Mouse (Mus musculus): ENCODE data around the gene Tmem186. TPM values are rescaled to one million over a fixed set of nuclear protein-coding genes. Genes with fewer than 3 reads are reported as not detected.

Tmem186 gene
- total RNA-seq, 2 experiments from 2014 or later: 18.2 to 20.8 TPM

DNA sequence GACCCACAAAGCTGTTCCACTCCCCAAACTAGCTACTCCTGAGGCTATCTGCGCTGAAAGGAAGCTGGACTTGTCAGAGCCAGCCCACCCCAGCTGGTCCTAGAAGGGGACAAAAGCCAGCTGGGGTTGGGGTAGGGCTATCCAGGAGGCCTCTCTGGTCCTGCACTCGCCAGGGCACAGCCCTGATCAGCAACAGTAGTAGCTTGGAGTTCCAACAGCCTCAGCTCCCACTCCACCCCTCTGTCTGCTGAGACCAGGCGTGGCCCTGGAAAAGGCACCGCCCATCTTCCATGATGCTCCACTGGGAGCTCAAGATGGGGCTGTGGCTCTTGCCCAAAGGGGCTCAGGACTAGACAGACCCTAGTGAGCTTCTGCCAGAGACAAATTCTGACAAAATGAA is 30.3 kb upstream of the Tmem186 start:
- no peak for DNase-seq (ENCODE audit: low spot score in 2 of 2)

DNA sequence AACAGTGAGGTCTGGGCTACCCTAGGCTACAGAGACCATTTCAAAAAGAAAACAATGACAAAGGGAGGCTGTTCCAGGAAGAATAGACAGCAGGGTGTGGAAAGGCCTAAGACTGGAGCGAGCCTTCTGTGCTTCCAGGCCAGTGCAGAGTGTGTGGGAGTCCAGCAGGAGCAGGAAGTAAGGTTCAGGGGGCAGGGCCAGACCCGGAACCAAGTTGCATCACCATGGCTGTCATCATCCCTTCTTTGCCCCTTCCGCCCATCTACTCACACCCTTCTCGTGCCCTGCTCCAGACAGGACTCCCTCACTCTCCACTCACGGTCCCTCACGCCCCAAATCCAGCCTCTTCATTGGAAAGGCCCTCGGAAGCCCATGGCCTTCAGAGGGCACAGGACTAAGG is 29.7 kb upstream of the Tmem186 start:
- DNase-seq (ENCODE audit: low spot score in 2 of 2): no peak

DNA sequence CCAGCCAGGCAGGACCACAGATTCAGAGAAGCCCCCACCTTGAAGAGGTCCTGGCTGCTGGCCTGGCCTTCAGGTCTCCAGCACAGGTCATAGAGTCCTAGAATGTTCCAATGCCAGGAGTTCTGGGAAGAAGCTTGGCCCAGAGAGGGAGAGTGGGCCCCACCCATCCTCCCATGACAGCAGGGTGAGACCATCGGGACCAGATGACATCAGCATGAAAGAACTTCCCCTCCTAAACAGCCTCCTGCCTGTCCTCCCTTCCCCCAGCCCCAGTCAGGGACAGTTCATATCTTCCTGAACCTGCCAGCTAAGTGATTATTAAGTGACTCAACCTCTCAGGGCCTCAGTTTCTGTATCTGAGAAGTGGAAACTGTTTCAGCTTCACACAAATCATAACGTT is 28.9 kb upstream of the Tmem186 start:
- no peak for DNase-seq (ENCODE audit: low spot score in 2 of 2)

DNA sequence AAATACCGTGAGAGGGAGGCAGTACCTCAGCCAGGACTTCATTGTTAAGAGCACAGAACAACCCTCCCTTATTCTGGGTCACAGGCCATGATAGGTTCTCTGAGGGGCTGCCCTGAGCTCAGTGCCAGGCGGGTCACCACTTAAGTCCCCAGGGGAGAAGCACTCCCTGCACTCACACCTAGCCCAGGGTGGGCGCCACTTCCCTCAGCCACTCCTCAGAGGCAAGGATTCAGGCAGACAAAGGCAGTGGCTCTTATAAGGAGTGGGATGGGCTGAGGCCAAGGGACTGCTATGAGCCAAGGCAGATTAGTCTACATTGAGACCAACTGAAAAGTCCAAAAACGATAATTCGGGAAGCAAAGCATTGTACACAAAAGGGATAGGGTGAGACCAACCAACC is 27.9 kb upstream of the Tmem186 start:
- no peak for DNase-seq (ENCODE audit: low spot score in 2 of 2)

DNA sequence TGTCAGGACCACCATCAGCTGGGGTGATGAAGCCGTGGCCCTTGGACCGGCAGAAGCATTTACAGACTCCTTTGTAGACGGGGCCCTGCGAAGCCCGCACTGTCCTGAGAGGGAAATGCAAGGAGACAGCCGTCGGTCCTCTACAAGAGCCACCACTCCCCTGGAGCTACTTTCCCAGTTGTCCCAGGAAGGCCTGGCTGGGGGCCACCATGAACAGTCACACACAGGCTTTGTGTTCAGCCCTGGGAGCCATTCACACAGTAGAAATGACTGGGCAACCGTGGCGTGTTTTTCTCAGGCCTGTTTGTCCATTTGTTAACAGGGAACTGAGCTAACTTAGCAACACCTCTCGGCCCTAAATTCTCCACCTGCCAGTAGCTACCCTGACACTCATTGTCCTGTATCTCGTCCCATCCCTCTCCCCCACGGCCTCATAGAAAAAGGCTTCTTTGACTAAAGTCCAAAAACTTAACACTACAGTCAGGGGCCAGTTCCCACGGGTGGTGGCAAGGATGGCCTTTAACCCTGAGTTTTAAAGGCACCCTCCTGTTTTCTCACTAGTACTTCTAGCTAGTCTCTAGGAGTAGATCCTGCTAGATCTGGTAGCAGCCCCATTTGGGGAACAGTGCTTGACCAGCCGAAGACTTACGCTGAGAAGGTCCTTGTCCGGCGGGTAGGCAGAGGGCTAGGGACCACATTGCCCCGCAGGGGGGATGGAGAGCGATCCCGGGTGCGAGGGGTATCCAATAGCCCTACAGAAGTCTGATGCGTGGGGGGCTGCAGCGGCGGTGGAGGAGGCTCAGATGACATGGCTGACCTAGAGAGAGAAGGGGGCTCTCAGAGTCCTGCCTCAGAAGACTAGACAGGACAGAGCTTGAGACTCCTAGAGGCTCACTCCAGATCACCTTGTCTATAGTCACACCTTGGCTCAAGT is 26.4 kb upstream of the Tmem186 start:
- no peak for DNase-seq (ENCODE audit: low spot score in 2 of 2)

DNA sequence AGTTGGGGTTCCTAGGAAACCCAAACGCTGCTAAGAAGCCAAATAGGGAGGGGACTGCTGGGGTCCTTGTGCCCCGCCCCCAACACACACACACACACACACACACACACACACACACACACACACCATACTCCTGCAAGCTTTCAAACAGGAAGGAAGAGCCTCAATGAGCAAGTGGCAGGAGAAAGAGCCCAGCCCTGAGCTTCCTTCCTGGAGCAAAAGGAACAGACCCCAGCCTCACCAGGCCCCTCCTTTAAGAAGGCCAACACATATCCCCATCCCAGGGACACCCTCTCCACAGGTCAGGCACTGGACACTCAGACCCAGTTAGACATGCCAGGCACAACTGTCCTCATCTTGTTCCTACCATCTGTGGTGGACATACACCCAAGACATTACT is 25.5 kb upstream of the Tmem186 start:
- no peak for DNase-seq (ENCODE audit: low spot score in 2 of 2)

DNA sequence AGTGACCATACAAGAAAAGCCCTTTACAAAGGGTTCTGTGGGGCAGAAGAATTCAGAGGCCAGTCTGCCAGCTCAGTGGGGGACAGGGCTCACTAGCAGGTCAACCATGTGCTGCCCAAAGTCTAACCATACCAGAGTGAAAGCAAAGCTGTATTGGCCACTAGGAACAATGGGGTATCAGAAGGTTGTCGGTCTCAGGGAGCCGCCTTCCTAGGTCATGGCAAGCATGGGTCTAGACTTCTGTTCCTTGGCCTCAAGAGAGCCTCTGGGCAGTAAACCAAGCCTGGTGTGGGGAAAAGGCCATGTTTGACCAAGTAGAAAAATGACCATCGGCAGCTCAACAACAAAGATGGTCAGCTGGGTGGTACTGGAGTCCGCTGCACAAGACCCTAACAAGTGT is 21.3 kb upstream of the Tmem186 start:
- DNase-seq (ENCODE audit: low spot score in 2 of 2): no peak

DNA sequence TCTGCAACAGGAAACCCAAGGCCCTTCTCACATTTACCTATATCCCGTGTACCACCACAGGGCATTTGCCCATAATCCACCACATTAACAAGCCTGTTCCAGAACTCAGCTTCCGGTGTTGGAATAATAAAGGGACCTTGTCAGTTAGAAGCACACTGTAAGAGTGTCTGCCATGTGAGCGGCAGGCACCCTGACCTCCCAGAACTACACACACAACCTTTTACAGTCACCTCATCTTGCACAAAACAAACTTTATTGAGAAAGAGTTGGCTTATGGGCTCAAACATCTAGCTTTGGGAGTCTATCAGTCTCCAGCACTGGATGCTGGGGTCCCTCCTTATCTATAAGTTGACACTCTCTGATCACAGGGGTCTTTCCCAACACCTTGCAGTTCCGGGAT is 20.8 kb upstream of the Tmem186 start:
- DNase-seq (ENCODE audit: low spot score in 2 of 2): no peak

DNA sequence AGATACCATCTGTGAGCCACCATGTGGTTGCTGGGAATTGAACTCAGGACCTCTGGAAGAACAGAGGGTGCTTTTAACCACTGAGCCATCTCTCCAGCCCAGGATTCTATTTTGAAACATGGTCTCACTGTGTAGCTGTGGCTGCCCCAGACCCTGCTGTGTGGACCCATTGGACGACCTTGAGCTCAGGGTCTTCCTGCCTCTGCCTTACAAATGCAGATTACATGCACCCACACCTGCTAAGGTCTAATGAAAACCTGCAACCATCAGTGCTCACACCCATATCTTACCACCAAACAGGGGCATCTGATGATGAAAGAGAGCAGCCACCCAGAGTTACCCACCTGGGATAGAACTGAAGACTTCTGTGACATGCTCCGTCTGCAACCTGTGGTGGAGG is 18.7 kb upstream of the Tmem186 start:
- DNase-seq (ENCODE audit: low spot score in 2 of 2): no peak

DNA sequence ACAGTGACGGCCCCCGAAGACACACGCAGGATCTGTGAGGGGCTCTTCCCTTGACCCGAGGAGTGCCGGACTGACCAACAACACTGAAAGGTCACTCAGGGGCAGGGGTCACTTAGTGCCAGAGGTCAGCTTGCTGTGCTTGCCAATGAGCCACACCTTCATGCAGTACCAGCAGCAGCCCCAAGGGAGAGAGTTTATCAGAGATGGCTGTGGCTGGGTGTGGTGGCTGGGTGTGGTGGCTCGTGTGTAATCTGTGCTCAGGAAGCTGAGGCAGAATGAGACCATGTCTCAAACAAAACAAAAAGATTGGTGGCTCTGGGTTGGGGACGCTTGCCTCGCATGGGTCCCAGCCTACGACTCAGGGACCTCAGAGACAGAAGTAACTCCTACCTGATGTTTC is 18.1 kb upstream of the Tmem186 start:
- DNase-seq (ENCODE audit: low spot score in 2 of 2): no peak

DNA sequence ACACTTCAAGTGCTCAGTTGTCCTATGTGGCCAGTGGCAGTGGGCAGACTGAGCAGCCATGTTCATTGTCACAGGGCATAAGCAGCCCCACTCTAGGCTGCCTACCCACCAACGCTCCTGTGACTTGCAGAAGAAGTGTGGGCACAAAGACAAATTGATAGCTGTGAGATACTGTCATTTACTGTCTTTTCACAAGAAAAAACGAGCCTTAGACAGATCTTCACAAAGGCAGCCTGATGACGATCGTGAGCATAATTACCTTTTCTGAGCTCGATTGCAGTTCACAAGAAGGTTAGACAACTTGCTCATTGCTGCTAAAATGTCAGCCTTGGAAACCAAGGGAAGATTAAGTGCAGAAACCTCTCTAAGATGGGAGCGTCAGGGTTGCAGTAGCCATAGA is 17.6 kb upstream of the Tmem186 start:
- DNase-seq (ENCODE audit: low spot score in 2 of 2): no peak

DNA sequence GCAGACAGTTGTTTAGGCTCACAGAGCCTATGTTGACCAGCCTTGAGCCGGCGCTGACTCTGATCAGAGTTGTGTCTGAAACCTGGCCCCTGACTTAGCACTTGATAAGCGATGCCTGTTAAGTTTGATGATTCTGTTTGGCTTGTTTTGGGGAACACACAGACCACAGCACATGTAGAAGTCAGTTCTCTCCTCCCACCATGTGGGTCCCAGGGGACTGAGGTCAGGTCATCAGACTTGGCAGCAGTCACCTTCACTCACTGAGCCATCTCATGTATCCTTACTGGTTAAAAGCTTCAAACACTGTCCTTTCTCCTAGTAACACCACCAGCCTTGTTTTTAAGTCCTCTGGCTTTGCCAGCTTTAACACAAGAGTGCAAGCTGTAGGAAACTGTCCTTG is 12.5 kb upstream of the Tmem186 start:
- no peak for DNase-seq (ENCODE audit: low spot score in 2 of 2)

DNA sequence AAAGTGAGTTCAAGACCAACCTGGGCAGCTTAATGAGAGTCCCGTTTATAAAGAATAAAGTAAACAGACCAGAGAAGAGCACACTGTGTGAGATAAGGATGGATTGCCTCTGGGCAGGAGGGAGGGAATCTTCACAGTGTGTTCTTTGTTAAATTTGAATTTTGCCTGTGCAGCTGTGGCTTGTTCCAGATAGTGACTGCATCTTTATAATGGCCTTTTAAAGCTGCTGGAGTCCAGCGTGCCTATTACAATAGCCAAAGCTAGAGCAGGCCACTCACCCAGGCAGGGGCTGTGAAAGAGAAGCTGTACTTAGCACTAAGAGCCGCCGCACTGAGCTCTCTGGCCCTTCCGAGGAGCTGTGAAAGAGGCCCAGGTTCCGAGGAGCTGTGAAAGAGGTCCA is 8.0 kb upstream of the Tmem186 start:
- DNase-seq (ENCODE audit: low spot score in 2 of 2): no peak

DNA sequence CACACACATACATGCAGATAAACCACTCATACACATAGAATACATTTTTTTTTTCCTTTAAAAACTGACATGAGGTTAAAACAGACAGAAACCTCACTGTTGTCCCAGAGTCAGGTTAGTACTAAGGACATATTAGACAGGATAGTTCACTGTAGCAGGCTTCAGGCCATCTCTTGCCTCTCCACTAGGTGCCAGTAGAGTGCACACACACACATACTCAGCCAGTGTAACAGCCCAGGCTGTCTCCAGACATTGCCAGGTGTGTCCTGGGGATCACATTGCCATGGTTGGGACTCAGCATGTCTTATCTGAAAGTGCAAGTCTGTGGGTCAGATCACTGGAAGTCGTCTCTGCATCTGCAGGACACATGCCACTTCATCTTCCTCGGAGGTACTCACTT is 6.3 kb upstream of the Tmem186 start:
- no peak for DNase-seq (ENCODE audit: low spot score in 2 of 2)

DNA sequence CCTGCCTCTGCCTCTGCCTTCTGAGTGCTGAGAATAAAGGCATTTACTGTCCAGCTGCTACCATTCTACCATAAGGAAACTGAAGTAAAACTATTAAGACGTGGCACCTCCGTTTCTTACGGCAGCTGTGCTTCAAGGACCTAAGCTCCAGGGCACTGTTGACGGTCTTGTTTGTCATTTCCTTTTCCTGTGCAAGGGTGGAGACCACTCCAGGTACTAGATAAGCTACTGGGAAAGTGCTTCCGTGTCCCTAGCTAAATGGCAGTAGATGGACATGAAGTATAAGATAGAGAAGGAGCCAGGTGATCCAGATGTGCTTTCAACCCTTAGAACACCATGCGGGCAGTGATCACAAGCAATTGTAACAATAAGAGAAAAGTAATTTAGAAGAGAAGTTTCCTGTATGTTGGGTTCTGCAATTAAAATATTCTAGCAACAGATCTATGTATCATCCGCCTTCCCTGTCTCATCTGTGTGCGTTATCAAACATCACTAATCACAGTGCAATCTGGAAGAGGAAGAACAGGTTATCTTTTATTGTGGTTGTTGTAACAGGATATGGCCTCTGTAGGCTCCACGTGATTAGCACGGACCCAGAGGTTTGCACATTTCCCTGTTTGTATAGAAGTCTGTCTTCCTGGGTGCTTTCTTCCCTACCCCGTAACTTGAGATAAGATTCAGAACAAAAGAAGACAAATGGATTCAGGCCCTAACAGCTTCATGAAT is 2.1 kb upstream of the Tmem186 start:
- no peak for DNase-seq (ENCODE audit: low spot score in 2 of 2)

DNA sequence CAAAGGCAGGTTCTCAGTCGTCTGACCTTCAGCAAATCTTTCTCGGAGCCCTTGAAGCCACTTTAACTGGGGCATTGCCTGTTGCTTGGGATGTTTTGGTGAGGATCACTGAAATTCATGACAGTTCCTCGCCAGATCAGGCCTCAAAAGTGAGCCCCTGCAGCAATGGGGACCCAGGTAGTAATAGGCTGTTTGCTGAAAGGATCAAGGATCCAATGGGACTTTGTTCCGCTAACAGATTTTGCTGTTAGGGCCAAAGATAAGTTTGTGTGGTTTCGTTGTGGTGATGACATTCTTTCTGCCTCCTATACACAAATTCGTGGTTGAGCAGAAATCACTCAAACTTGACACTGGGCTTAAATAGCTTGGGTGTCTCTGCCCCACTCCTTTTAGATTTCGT is 619 bp upstream of the Tmem186 start:
- no peak for DNase-seq (ENCODE audit: low spot score in 2 of 2)

DNA sequence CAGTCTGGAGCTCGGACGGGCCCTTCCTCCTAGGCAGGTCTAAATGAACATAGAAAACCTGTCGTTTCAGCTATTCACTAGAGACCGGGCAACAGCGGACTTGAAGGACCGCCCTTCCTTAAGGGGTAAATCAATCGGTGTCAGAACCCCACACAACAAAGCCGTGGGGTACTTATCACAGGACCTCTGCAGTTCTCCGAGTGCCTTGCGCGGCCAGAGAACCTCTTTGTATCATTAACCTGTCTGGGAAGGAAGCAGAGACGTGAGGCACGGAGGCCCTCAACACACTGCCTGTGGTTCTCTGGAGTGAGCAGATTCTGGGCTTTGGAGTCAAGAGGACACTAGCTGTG is 670 bp downstream of the Tmem186 start:
- no peak for DNase-seq (ENCODE audit: low spot score in 2 of 2)

DNA sequence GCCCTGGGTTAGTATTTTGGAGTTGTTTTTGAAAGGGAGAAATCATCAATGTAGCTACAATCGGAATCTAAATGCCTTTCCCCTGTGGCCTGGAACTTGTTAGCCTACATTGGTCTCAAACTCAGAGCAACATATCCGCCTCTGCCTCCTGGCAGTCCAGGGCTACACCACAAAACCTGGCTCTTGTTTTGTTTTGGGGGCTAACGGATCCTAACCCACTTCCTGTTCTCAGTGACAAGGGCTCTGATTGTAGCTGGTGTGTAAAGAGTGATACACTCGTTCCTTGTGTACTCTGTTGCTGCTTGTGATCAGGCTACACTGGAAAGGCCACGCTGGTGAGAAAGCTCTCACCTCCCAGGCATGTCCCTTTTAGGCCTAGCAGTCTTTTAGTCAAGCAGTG is 6.1 kb downstream of the Tmem186 start:
- no peak for DNase-seq (ENCODE audit: low spot score in 2 of 2)

DNA sequence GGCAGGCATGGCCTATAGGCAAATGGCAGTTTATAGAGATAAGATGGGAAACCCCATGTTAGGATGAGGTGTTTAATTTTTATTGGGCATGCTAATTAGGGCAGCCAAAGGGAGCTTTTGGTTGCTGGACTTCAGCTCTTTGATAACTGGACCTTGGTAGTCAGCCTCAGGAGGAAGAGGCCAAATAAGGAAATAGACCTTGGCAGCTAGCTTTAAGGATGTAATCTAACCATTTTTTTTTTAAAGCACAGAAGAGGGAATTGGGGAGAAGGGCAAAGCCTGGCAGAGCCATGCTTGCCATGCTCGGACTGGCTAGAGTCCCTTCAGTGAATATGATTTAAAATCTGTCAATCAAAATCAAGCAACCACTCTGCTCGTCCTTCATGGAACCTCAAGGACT is 7.1 kb downstream of the Tmem186 start:
- DNase-seq (ENCODE audit: low spot score in 2 of 2): no peak

DNA sequence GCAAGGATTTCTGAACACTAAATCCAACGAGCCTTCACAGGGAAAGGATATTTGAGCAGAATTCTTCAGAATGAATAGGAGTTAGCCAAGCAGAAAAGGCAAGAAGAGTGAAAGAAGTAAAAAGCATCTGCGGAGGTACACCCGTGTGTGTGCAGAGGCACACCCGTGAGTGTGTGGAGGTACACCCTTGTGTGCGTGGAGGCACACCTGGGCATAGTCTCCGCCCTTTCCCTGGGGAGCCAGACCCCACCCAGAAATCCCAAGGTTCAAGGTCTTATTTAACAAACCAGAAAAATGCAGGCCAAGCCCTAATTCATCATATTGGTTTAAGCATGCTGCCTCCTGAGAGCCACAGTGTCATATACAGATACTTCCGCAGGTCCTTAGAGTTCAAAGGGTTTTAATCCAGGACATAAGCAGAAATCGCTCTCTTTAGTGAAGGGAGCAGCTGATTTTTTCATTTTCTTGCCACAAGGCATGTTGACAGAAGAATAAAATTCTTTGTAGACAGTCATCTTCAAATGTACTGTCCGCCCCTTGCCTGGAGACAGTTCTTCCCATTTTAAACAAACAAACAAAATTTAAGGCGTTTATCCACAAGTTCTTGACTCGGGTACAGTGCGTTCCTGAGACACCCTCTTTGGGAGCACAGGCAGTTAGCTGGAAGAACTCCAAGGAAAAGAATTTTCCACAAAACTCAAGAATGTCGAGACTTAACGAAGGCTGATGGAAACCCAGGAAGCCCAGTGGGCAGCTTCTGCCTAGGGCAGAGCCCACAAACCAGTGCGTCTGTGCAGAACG is 17.0 kb downstream of the Tmem186 start:
- no peak for DNase-seq (ENCODE audit: low spot score in 2 of 2)

DNA sequence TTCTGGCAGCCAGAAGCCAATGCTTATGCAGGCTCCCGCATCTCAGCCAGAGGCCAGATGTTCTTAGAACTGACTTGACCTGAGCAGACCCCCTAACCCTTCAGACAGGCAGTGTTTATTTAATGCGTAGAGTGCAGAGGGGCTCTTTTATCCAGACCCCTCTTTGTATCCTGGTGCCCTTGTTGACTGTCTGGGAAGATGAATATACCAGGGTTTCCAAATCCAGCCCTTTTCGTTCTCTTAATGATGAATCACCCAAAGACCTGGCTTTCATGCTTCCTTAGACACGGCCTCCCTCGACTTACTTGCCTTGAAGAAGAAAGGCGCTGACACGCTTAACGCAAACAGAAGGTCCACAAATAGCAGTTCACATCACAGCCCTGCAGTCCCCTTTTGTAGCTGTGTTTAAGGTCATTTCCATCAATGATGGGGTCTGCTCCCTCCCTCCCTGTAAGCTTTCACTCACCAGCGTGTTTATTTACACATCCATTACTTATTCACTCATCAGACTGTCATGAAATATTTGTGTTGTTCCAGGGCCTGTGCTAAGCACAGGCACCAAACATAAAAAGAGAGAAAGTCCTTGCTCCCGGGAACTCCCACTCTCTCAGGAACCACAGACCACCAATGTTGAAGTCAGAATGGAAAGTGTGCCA is 17.7 kb downstream of the Tmem186 start:
- DNase-seq (ENCODE audit: low spot score in 2 of 2): no peak

Measured in adrenal gland, postnatal 4 days (tissue).